Mouse (Mus musculus) brain, adult 10 weeks (tissue): Measurements from ENCODE around the gene Rnf227. TPM values are rescaled to one million over a fixed set of nuclear protein-coding genes. Genes with fewer than 3 reads are reported as not detected.

Experiments used
- polyA plus RNA-seq: library from polyadenylated mRNA; stranded (reverse); fragments of 350-450 nt; fragmentation: Illumina TruSeq; extraction: RNeasy Lipid Tissue Mini Kit (QIAGEN cat#74804); gene quantifications from one replicate; pipeline ENCODE4 v1.2.3, GENCODE M21; 2015; ENCODE audit warnings: low read depth, low replicate concordance

Rnf227 gene
- 217 TPM for polyA plus RNA-seq

DNA sequence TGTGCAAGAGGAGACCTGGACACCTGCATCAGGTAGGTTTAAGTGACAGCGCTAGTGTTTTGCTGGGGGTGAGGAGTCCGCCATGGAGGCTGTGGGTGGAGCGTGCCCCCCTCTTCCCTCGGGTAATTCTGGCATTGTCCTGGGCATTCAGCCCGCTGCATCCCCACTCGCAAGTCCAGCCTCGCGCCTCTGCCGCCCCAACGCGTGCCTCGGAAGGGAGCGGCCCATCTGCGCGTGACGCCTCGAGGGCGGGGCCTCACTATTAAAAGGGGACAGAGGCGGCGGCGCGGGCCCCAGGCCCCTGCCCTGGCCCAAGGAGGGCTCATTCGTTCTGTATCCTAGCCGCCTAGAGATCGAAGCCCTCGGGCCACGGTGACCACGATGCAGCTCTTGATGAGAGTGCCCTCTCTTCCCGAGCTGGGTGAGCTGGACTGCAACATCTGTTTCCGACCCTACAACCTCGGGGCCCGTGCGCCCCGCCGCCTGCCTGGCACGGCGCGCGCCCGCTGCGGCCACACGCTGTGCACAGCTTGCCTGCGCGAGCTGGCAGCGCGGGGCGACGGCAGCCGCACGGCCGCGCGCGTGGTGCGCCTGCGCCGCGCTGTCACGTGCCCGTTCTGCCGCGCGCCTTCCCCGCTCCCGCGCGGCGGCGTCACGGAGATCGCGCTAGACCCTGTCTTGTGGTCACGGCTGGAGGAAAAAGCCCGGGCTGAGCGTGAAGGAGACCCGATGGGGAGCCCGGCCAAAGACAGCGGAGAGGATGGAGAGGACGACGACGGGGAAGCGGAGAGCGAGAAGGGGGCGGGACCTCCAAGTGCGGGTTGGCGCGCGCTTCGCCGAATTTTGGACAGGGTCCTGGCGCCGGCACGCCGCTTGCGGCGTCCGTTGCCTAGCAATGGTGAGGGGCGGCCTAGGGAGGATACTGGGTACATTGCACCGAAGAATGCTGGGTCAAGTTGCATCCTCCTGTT, at the start of gene Rnf227:
Rnf227 (plus strand) TSS at position 301 of the 971 bp plus-strand sequence.

DNA sequence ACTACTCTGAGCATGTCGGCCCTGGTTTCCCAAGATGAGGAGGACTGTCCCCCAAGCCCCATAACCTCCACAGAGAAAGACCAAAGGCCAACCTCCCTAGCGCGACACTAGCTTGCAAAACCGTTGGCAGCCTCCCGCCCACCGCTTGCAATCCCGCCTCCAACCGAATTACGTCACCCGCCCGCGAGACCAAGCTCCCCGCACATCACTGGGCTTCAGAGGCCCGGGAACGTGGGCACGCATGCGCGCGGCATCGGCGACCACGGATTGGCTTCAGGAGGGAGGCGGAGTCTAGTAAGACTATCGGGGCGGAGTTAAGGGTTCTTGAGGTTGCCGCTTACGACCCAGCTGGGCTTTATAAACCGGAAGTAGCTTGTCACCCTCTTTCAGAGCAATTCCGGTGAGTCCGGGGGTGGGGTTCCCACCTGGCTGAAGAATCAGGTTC, 16.6 kb upstream of the Rnf227 start, which contains the start of the genes Cntrob and Trappc1:
Cntrob (minus strand) TSS at position 109 of the 445 bp plus-strand sequence.
Trappc1 (plus strand) TSS at position 314 of the 445 bp plus-strand sequence.

DNA sequence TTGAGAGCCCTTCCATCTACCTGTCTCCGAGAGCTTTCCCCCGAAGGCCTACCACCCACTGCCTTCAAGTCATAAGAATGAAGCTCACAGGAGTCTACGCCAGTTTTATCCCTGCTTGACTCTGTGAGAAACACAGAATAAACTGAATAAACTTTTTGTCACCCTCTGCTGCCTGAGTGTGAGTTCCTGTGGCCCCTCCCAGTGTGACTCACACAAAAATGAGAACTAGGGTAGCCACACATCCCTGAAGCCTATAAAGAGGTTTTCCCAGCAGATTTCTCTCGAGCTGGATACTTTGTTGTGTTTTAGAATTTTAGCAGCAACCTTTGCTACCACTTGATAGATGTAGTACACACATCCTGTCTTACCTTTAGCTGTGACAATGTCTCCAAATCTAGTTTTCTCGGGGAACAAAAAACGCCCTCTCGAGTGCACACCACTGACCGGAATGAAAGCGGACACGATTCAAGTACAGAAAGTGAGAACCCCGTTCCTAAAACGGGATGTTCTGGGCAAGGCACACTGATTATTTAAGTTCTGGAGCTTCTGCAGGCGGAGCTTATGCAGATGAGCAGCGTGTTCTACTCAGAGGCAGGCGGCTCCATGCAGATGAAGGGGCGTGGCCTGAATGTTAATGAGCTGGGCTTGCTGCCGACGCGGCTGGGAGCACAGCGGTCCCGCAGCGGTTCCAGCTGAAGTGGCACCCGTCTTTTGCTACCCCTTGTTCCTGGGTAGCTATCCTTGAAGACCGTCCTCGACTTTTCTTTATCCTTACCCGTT, 14.4 kb upstream of the Rnf227 start, which contains the start of gene Kcnab3:
Kcnab3 (plus strand) TSS at position 631 of the 780 bp plus-strand sequence.

DNA sequence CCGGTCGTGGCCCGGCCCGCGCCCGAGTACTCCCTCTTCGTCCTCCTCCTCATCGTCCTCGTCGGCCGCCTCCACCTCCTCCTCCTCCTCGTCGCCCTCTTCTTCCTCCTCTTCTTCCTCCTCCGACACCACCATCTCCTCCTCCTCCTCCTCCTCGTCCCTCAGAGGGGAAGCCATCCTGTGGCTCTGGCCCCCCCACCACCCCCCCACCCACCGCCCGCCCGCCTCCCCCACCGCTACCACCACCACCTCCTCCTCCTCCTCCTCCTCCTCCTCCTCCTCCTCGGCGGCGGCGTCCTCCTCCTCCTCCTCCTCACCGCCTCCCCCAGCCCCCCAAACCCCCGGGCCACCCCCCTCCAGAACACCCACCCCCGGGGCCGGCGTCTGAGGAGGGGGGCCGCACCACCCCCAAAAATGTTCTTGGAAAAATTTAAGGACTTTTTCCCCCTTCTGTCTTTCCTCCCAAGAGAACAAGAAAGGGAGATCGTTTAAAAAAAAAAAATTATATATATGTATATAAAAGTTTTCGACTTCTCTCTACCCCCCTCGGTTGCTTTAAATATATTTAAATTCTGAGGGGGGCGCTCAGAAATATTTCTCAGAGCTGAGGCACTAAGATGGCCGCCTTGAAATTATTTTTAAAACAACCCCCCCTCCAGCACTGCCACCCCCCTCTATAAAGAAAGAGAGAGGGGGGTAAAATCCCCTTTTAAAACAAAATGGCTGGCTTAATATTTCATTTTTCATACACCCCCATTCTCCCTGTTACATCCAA, 29.1 kb downstream of the Rnf227 start, which contains the start of gene Chd3:
Chd3 (minus strand) TSS at position 192 of the 775 bp plus-strand sequence.

Other genes with a start within 250 kb of the Rnf227 start
- 47.8 TPM for gene Per1, start 245.2 kb upstream of the Rnf227 start, polyA plus RNA-seq
- 0.58 TPM for gene Hes7, start 220.1 kb upstream of the Rnf227 start, polyA plus RNA-seq
- gene 9130213A22Rik, start 217.9 kb upstream of the Rnf227 start, polyA plus RNA-seq: 0.67 TPM
- 3.9 TPM for gene Aloxe3, start 214.6 kb upstream of the Rnf227 start, polyA plus RNA-seq
- 4.0 TPM for gene Alox12b, start 183.5 kb upstream of the Rnf227 start, polyA plus RNA-seq
- 3.5 TPM for gene Alox8, start 142.6 kb upstream of the Rnf227 start, polyA plus RNA-seq
- gene Gucy2e, start 103.4 kb upstream of the Rnf227 start, polyA plus RNA-seq: 1.1 TPM
- 16.5 TPM for gene Cntrob, start 16.7 kb upstream of the Rnf227 start, polyA plus RNA-seq
- 92.5 TPM for gene Trappc1, start 16.5 kb upstream of the Rnf227 start, polyA plus RNA-seq
- 83.2 TPM for gene Kcnab3, start 14.2 kb upstream of the Rnf227 start, polyA plus RNA-seq
- gene Chd3, start 28.9 kb downstream of the Rnf227 start, polyA plus RNA-seq: 218 TPM
- 175 TPM for gene Naa38, start 55.0 kb downstream of the Rnf227 start, polyA plus RNA-seq
- gene Cyb5d1, start 55.2 kb downstream of the Rnf227 start, polyA plus RNA-seq: 37.8 TPM
- gene Tmem88, start 57.8 kb downstream of the Rnf227 start, polyA plus RNA-seq: 2.1 TPM
- gene Kdm6b, start 73.2 kb downstream of the Rnf227 start, polyA plus RNA-seq: 8.6 TPM
- 1.4 TPM for gene Dnah2, start 208.6 kb downstream of the Rnf227 start, polyA plus RNA-seq
- gene Efnb3, start 219.7 kb downstream of the Rnf227 start, polyA plus RNA-seq: 78.5 TPM
- 12.1 TPM for gene Wrap53, start 239.8 kb downstream of the Rnf227 start, polyA plus RNA-seq
- 21.0 TPM for gene Trp53, start 239.9 kb downstream of the Rnf227 start, polyA plus RNA-seq